Mouse (Mus musculus): ENCODE measurements around the gene Olfr178.

Olfr178 gene

DNA sequence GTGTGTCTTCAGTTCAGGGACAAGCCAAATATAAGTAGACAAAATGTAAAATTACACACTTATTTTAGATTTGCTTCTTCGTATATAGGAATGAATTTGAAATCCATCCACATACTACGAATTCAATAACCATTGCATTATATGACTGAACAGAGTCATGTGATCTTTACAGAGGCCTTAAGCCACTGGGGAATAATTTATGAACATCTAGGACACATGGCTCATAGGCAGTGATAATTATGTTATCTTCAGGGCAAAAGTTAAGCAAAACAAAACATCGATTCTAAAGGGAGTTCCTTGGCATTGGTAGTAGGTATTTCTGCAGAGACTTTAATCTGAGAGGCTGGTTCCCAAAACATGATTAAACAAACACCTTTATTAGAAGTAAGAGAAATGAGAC, at the start of gene Olfr178:
Gene Olfr178 (minus strand): TSS at position 101 of the 400 bp plus-strand sequence.
- no peak for DNase-seq

DNA sequence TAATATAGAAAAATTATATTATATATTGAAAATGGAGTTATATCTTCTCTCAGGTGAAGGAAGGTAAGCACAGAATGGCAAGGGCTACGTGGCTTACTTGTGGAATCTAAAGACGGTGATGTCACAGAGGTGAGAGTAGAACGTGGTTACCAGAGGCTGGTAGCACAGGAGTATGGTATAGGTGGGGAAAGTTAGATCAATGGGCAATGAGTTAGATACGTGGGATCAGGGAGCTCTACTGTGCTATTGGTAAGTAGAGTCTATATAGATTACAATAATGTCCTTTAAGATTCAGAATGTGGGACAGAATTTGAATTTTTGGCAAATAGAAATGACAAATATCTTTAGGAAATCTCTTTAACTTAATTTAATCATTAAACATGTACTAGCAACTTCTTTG, 37.4 kb upstream of the Olfr178 start, which contains the start of gene Olfr180:
Gene Olfr180 (minus strand): TSS at position 101 of the 400 bp plus-strand sequence.
- no peak for DNase-seq

GRCm38 (mm10) chr16:58928655-58929054, 36.8 kb upstream of the Olfr178 start, which contains the start of gene Olfr181:
Gene Olfr181, minus strand, starts transcription at chr16:58928755.
- DNase-seq: no peak

- DNase-seq: no peak
Measured at GRCm38 (mm10) chr16:58884416-58884815, 7.4 kb downstream of the Olfr178 start.

DNA sequence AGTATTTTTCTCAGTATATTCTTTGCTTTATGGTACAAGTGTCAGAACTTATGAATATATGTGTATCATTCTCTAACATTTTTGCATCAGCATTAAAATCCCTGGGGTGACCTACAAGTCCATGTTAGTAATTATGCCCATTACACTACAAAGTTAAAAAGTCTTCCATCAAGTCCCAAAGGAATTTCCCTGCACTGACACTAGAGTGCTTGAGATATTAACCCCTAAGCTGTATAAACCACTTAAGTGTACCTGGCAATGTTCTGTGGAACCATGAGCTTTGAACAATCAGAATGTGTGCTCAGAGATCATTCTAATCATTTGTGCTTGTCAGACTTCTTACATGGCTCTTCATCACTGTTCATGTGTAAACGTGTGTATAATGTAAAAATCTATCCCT, 17.2 kb downstream of the Olfr178 start, which contains the start of gene Olfr177:
Gene Olfr177 (minus strand): TSS at position 101 of the 400 bp plus-strand sequence.
- no peak for DNase-seq

- DNase-seq: no peak
Measured at GRCm38 (mm10) chr16:58861479-58861878, 30.4 kb downstream of the Olfr178 start.

GRCm38 (mm10) chr16:58860032-58860737, 31.7 kb downstream of the Olfr178 start:
- DNase-seq: no peak
